Mouse (Mus musculus): ENCODE data around the gene Arl2. TPM values are rescaled to one million over a fixed set of nuclear protein-coding genes. Genes with fewer than 3 reads are reported as not detected.

Arl2 gene
- total and polyA plus RNA-seq, 3 experiments: 47.2 to 111 TPM; not detected in 1

DNA sequence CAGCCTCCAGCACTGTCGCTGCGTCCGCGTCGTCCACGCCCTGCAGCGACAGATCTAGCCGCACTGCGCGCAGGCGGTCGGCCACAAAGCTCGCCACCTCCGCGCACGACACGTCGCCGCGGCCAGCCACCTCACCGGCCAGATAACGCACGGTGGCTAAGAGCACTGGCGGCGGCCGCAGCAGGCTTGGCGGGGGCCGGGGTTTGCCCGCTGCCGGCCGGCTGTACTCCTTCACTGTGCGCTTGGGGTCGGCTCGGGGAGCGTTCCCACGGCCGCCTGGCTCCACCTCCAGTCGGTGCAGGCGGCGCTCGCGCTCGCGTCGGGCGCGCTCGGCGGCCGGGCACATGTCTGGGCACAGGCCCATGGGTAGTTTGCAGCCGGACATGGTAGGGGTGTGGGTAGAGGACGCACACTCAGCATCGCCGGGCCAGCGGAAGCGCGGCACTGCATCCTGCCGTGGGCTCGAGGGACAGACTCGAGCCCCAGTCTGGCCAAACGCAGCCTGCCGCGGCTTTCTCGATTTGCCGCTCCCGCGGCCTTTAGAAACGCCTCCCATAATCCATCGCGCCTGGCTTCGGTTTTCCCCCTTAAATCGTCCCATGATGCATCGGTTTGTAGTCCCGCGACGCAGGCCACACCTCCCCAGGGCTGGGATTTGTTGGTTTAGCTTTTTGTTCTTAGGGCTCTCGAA, 23.2 kb downstream of the Arl2 start, which contains the start of gene Sac3d1 (continued):
- TF ChIP-seq CTCF (IDR thresholded peaks at IDR 0.05 in 2 of 3, conservative IDR thresholded peaks at IDR 0.05 in 1 of 3; ENCODE audit: control insufficient read depth in 1 of 3, insufficient read depth in 1 of 3, low read depth in 2 of 3, low read length in 3 of 3, poor library complexity in 1 of 3, severe bottlenecking in 1 of 3) (no peak), ZC3H11A (IDR thresholded peaks at IDR 0.05; ENCODE audit: low read depth, low read length) (no peak), HCFC1 (IDR thresholded peaks at IDR 0.05; ENCODE audit: low read depth, low read length) (peak; percentile 96), POLR2AphosphoS5 (IDR thresholded peaks at IDR 0.05; ENCODE audit: borderline replicate concordance, low read depth, low read length) (no peak), NRF1 (IDR thresholded peaks at IDR 0.05; ENCODE audit: insufficient read depth, low read depth, low read length, poor library complexity, severe bottlenecking) (peak; percentile 15; the same call in 1 of the 2 replicates), ZKSCAN1 (IDR thresholded peaks at IDR 0.05; ENCODE audit: low read depth, low read length) (no peak), USF1 (IDR thresholded peaks at IDR 0.05; ENCODE audit: low read depth, low read length) (peak; percentile 36), SIN3A (IDR thresholded peaks at IDR 0.05; ENCODE audit: low read length) (peak; percentile 87), TAL1 (IDR thresholded peaks at IDR 0.05; ENCODE audit: low read length) (no peak), SMC3 (IDR thresholded peaks at IDR 0.05; ENCODE audit: low read depth, low read length) (peak; percentile 17; the same call in 1 of the 2 replicates)

DNA sequence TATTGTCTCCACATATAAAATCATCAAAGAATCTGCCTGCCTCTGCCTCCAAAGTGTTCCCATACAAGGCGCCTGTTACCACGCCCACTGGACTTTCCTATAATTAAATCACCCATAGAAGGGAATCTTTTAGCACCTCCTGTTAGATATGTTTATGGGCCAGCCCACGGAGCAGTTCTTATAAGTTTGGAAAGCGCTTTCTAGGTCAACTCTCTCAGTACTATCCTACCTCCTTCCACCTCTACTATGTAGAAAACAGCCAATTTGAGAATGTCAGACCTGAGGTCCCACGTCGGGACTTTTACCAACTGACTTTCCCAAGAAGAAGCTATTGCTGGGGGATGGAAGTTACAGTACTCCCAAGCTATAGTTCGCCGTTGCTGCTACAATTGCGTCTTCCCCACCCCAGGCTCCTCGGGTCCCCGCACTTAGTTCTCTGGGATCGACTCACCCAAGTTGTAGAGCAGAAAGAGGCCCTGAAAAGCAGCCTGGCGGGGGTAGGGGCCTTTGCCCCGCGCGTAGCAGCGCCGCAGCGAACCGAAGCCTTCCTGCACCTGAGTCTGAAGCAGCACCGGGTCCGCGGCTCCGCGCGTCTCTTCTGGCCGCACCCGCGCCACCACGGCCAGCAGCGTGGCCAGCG, 23.9 kb downstream of the Arl2 start:
- TF ChIP-seq MAX (IDR thresholded peaks at IDR 0.05; ENCODE audit: low read length): 0 out of 2 replicates have a peak, but pooled peaks have one; percentile 16
- TF ChIP-seq NRF1 (IDR thresholded peaks at IDR 0.05; ENCODE audit: insufficient read depth, low read depth, low read length, poor library complexity, severe bottlenecking): no peak
- 0 out of 2 replicates have a peak, but pooled peaks have one; percentile 10 for TF ChIP-seq TCF12 (IDR thresholded peaks at IDR 0.05; ENCODE audit: low read depth, low read length)
- 0 out of 2 replicates have a peak, but pooled peaks have one; percentile 36 for TF ChIP-seq SIN3A (IDR thresholded peaks at IDR 0.05; ENCODE audit: low read length)
- no peak for TF ChIP-seq UBTF (IDR thresholded peaks at IDR 0.05; ENCODE audit: borderline replicate concordance, insufficient read depth, low read depth, low read length)
- no peak for TF ChIP-seq CTCF (IDR thresholded peaks at IDR 0.05 in 2 of 3, conservative IDR thresholded peaks at IDR 0.05 in 1 of 3; ENCODE audit: control insufficient read depth in 1 of 3, insufficient read depth in 1 of 3, low read depth in 2 of 3, low read length in 3 of 3, poor library complexity in 1 of 3, severe bottlenecking in 1 of 3)
- no peak for TF ChIP-seq ELF1 (IDR thresholded peaks at IDR 0.05; ENCODE audit: low read depth, low read length)
- H3K27me3 ChIP-seq (ENCODE audit: control insufficient read depth in 1 of 2, insufficient read depth in 2 of 2, low read length in 2 of 2): no peaks in the 10 kb centered on the region

More for the DNA sequence above, 23.9 kb downstream of the Arl2 start:
- peak overlapping the region; percentile 74 to 91 for H3K4me3 ChIP-seq (ENCODE audit: control insufficient read depth in 1 of 2, insufficient read depth in 1 of 2, low read depth in 2 of 2, low read length in 2 of 2)
- H3K27ac ChIP-seq (ENCODE audit: control insufficient read depth, low read depth, low read length): peak overlapping the region; percentile 88
- peak; percentile 53 for DNase-seq (ENCODE audit: low read depth, low spot score)
- H3K79me2 ChIP-seq (ENCODE audit: control insufficient read depth, insufficient read depth, low read length, poor library complexity): peaks cover 22% of the 10 kb centered on the region
- H3K36me3 ChIP-seq (ENCODE audit: control insufficient read depth in 1 of 2, insufficient read depth in 2 of 2, low read length in 2 of 2): peaks cover 0 to 10% of the 10 kb centered on the region in 2 experiments; a peak in 2 of 4 replicates
- H3K9ac ChIP-seq (ENCODE audit: control insufficient read depth, low read depth, low read length, poor library complexity, severe bottlenecking): peak overlapping the region; percentile 88
- peaks cover 2 to 10% of the 10 kb centered on the region in 2 experiments; a peak in 2 of 4 replicates for H3K4me1 ChIP-seq (ENCODE audit: control insufficient read depth in 1 of 2, insufficient read depth in 2 of 2, low read length in 2 of 2)
- H3K9me3 ChIP-seq (replicated peaks; ENCODE audit: insufficient read depth, low read length): no peaks in the 10 kb centered on the region
